Mouse (Mus musculus): ENCODE measurements around the gene Bcam. TPM values are rescaled to one million over a fixed set of nuclear protein-coding genes. Genes with fewer than 3 reads are reported as not detected.
"Not testable (repeated sequence)": the region's sequence is repeated elsewhere in the genome, so short reads cannot be mapped to it uniquely, and the experiment has no call there.

Bcam gene
- polyA plus RNA-seq, 1 experiment from 2014 or later = 5.8 TPM

- no peak overlapping the region for H3K9ac ChIP-seq (ENCODE audit: low read length)
- ATAC-seq = no peak
- H3K4me3 ChIP-seq (ENCODE audit: low read depth, low read length) = no peak overlapping the region
- H3K4me1 ChIP-seq (ENCODE audit: control insufficient read depth, insufficient read depth, low read length) = 0 out of 2 replicates have a peak, but pooled peaks cover 2% of the 10 kb centered on the region
- no peaks in the 10 kb centered on the region for H3K36me3 ChIP-seq (ENCODE audit: control insufficient read depth, insufficient read depth, low read length)
- H3K4me2 ChIP-seq (ENCODE audit: low read length) = no peak overlapping the region
- no peaks in the 10 kb centered on the region for H3K9me3 ChIP-seq (replicated peaks; ENCODE audit: control insufficient read depth, low read length)
- no peak for DNase-seq (ENCODE audit: low spot score)
- H3K27me3 ChIP-seq (replicated peaks; ENCODE audit: control insufficient read depth, insufficient read depth, low read length) = peaks cover 19% of the 10 kb centered on the region
- no peak overlapping the region for H3K27ac ChIP-seq (ENCODE audit: low read depth, low read length)
- WGBS = 88% methylated on average over 18 of the region's 19 CpGs
Observed at GRCm38 (mm10) chr7:19792701-19793630, 22.1 kb upstream of the Bcam start.

GRCm38 (mm10) chr7:19791504-19791903 lies 20.7 kb upstream of the Bcam start:
- DNase-seq (ENCODE audit: low spot score); H3K9ac ChIP-seq (ENCODE audit: low read length); H3K27ac ChIP-seq (ENCODE audit: low read depth, low read length); H3K4me2 ChIP-seq (ENCODE audit: low read length); H3K27me3 ChIP-seq (replicated peaks; ENCODE audit: control insufficient read depth, insufficient read depth, low read length); H3K4me1 ChIP-seq (ENCODE audit: control insufficient read depth, insufficient read depth, low read length); H3K9me3 ChIP-seq (replicated peaks; ENCODE audit: control insufficient read depth, low read length); H3K4me3 ChIP-seq (ENCODE audit: low read depth, low read length); ATAC-seq; H3K36me3 ChIP-seq (ENCODE audit: control insufficient read depth, insufficient read depth, low read length): not testable (repeated sequence)
- WGBS = 97% methylated on average over 2 of the region's 2 CpGs

GRCm38 (mm10) chr7:19789904-19790347 lies 19.1 kb upstream of the Bcam start:
- peak overlapping the region; percentile 56 for H3K9ac ChIP-seq (ENCODE audit: low read length)
- no peaks in the 10 kb centered on the region for H3K27me3 ChIP-seq (replicated peaks; ENCODE audit: control insufficient read depth, insufficient read depth, low read length)
- H3K27ac ChIP-seq (ENCODE audit: low read depth, low read length) = no peak overlapping the region
- H3K4me3 ChIP-seq (ENCODE audit: low read depth, low read length) = peak overlapping the region; percentile 21
- peak overlapping the region; percentile 49 for H3K4me2 ChIP-seq (ENCODE audit: low read length)
- H3K4me1 ChIP-seq (ENCODE audit: control insufficient read depth, insufficient read depth, low read length) = 0 out of 2 replicates have a peak, but pooled peaks cover 2% of the 10 kb centered on the region
- no peaks in the 10 kb centered on the region for H3K36me3 ChIP-seq (ENCODE audit: control insufficient read depth, insufficient read depth, low read length)
- ATAC-seq = peak; percentile 69
- no peaks in the 10 kb centered on the region for H3K9me3 ChIP-seq (replicated peaks; ENCODE audit: control insufficient read depth, low read length)
- WGBS = under 1% methylated on average over 19 of the region's 19 CpGs
- peak; percentile 85 for DNase-seq (ENCODE audit: low spot score)

- WGBS = 56% methylated on average over 12 of the region's 12 CpGs
- H3K27me3 ChIP-seq (replicated peaks; ENCODE audit: control insufficient read depth, insufficient read depth, low read length) = no peaks in the 10 kb centered on the region
- no peak for ATAC-seq
Observed at GRCm38 (mm10) chr7:19785874-19786458, 15.2 kb upstream of the Bcam start.

GRCm38 (mm10) chr7:19784764-19785535 lies 14.1 kb upstream of the Bcam start:
- no peak overlapping the region for H3K27ac ChIP-seq (ENCODE audit: low read depth, low read length)
- no peak for DNase-seq (ENCODE audit: low spot score)
- no peaks in the 10 kb centered on the region for H3K27me3 ChIP-seq (replicated peaks; ENCODE audit: control insufficient read depth, insufficient read depth, low read length)
- H3K4me2 ChIP-seq (ENCODE audit: low read length) = no peak overlapping the region
- H3K4me3 ChIP-seq (ENCODE audit: low read depth, low read length) = no peak overlapping the region
- H3K4me1 ChIP-seq (ENCODE audit: control insufficient read depth, insufficient read depth, low read length) = 0 out of 2 replicates have a peak, but pooled peaks cover 2% of the 10 kb centered on the region
- ATAC-seq = no peak
- H3K9ac ChIP-seq (ENCODE audit: low read length) = no peak overlapping the region
- WGBS = 50% methylated on average over 11 of the region's 11 CpGs
- no peaks in the 10 kb centered on the region for H3K9me3 ChIP-seq (replicated peaks; ENCODE audit: control insufficient read depth, low read length)
- H3K36me3 ChIP-seq (ENCODE audit: control insufficient read depth, insufficient read depth, low read length) = no peaks in the 10 kb centered on the region

More at GRCm38 (mm10) chr7:19785874-19786458, 15.2 kb upstream of the Bcam start:
- Histone ChIP-seq H3K36me3 (ENCODE audit: control insufficient read depth, insufficient read depth, low read length) (no peaks in the 10 kb centered on the region), H3K4me2 (ENCODE audit: low read length) (no peak overlapping the region), H3K9ac (ENCODE audit: low read length) (no peak overlapping the region), H3K4me3 (ENCODE audit: low read depth, low read length) (no peak overlapping the region), H3K9me3 (replicated peaks; ENCODE audit: control insufficient read depth, low read length) (no peaks in the 10 kb centered on the region), H3K27ac (ENCODE audit: low read depth, low read length) (no peak overlapping the region), H3K4me1 (ENCODE audit: control insufficient read depth, insufficient read depth, low read length) (0 out of 2 replicates have a peak, but pooled peaks cover 2% of the 10 kb centered on the region)
- no peak for DNase-seq (ENCODE audit: low spot score)

- Histone ChIP-seq H3K27ac (ENCODE audit: low read depth, low read length) (no peak overlapping the region), H3K4me3 (ENCODE audit: low read depth, low read length) (no peak overlapping the region), H3K4me2 (ENCODE audit: low read length) (no peak overlapping the region), H3K4me1 (ENCODE audit: control insufficient read depth, insufficient read depth, low read length) (no peaks in the 10 kb centered on the region), H3K9me3 (replicated peaks; ENCODE audit: control insufficient read depth, low read length) (no peaks in the 10 kb centered on the region), H3K9ac (ENCODE audit: low read length) (no peak overlapping the region), H3K36me3 (ENCODE audit: control insufficient read depth, insufficient read depth, low read length) (no peaks in the 10 kb centered on the region), H3K27me3 (replicated peaks; ENCODE audit: control insufficient read depth, insufficient read depth, low read length) (no peaks in the 10 kb centered on the region)
- WGBS = 82% methylated on average over 8 of the region's 8 CpGs
- no peak for DNase-seq (ENCODE audit: low spot score)
- no peak for ATAC-seq
Observed at GRCm38 (mm10) chr7:19783630-19784029, 12.8 kb upstream of the Bcam start.

GRCm38 (mm10) chr7:19782645-19783044 lies 11.8 kb upstream of the Bcam start:
- H3K4me3 ChIP-seq (ENCODE audit: low read depth, low read length) = no peak overlapping the region
- no peak overlapping the region for H3K27ac ChIP-seq (ENCODE audit: low read depth, low read length)
- 91% methylated on average over 4 of the region's 4 CpGs for WGBS
- H3K36me3 ChIP-seq (ENCODE audit: control insufficient read depth, insufficient read depth, low read length) = no peaks in the 10 kb centered on the region
- no peak for DNase-seq (ENCODE audit: low spot score)
- H3K4me2 ChIP-seq (ENCODE audit: low read length) = no peak overlapping the region
- H3K27me3 ChIP-seq (replicated peaks; ENCODE audit: control insufficient read depth, insufficient read depth, low read length) = no peaks in the 10 kb centered on the region
- no peaks in the 10 kb centered on the region for H3K4me1 ChIP-seq (ENCODE audit: control insufficient read depth, insufficient read depth, low read length)
- no peak for ATAC-seq
- no peak overlapping the region for H3K9ac ChIP-seq (ENCODE audit: low read length)
- no peaks in the 10 kb centered on the region for H3K9me3 ChIP-seq (replicated peaks; ENCODE audit: control insufficient read depth, low read length)

- DNase-seq (ENCODE audit: low spot score) (no peak), ATAC-seq (no peak)
- H3K9me3 ChIP-seq (replicated peaks; ENCODE audit: control insufficient read depth, low read length) = no peaks in the 10 kb centered on the region
- H3K4me1 ChIP-seq (ENCODE audit: control insufficient read depth, insufficient read depth, low read length) = no peaks in the 10 kb centered on the region
- WGBS = 86% methylated on average over 7 of the region's 7 CpGs
- no peaks in the 10 kb centered on the region for H3K36me3 ChIP-seq (ENCODE audit: control insufficient read depth, insufficient read depth, low read length)
- H3K27ac ChIP-seq (ENCODE audit: low read depth, low read length) = no peak overlapping the region
- no peak overlapping the region for H3K4me3 ChIP-seq (ENCODE audit: low read depth, low read length)
- H3K27me3 ChIP-seq (replicated peaks; ENCODE audit: control insufficient read depth, insufficient read depth, low read length) = no peaks in the 10 kb centered on the region
- H3K4me2 ChIP-seq (ENCODE audit: low read length) = no peak overlapping the region
- no peak overlapping the region for H3K9ac ChIP-seq (ENCODE audit: low read length)
Observed at GRCm38 (mm10) chr7:19781741-19782140, 10.9 kb upstream of the Bcam start.
